ENCODE assay signal across 17 mouse cellular contexts in the genomic region with DNA sequence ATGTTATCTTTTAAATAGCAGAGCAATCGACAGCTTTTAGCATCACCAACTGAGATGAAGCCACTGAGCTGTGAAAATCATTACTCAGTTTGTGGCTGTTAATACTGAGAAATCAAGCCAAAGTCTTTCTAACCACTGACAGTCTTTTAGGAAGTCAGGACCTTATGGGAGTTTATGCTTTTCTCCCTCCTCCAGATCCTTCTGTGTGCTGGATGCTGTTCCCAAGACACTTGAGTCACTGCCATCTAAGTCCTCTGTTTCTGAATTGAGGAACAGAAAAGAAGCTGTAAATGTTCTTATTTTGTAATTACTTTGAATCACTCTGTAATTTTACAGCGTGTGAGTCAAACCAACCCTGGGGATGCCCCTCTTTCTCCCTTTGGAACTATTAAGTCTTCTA.
"Had no signal": no experiment of that assay in that cellular context is flagged by ENCODE, and none has a peak within 500 bp of the region (broad histone marks: within the 10 kb centered on the region; RNA-seq: fewer than 3 reads in every experiment).

No protein-coding gene starts in this region.

- ATAC-seq: liver, embryonic 12.5 days had no signal

- DNase-seq: kidney, postnatal 10 days; kidney, postnatal 36 days; liver; lung, adult 18-20 months; lung, postnatal 10 days; lung, postnatal 4 days; midbrain, embryonic 14.5 days; right cerebral cortex, postnatal 14 days; thymus, adult 2 months; thymus, postnatal 14 days; thymus, postnatal 4 days had no signal

- H3K27ac ChIP-seq: kidney, embryonic 15.5 days; limb, embryonic 10.5 days; limb, embryonic 13.5 days; liver, embryonic 12.5 days; liver, embryonic 15.5 days; lung, embryonic 15.5 days had no signal

- H3K27me3 ChIP-seq: kidney, embryonic 15.5 days; limb, embryonic 13.5 days; liver, embryonic 12.5 days; liver, embryonic 15.5 days; lung, embryonic 15.5 days had no signal

- H3K4me3 ChIP-seq: kidney, embryonic 15.5 days; limb, embryonic 10.5 days; limb, embryonic 13.5 days; liver, embryonic 12.5 days; liver, embryonic 15.5 days; lung, embryonic 15.5 days had no signal

- H3K36me3 ChIP-seq: kidney, embryonic 15.5 days; limb, embryonic 10.5 days; limb, embryonic 13.5 days; liver, embryonic 12.5 days; liver, embryonic 15.5 days; lung, embryonic 15.5 days had no signal

- H3K9me3 ChIP-seq: kidney, embryonic 15.5 days; limb, embryonic 10.5 days; limb, embryonic 13.5 days; liver, embryonic 12.5 days; liver, embryonic 15.5 days; lung, embryonic 15.5 days had no signal

- H3K4me1 ChIP-seq: kidney, embryonic 15.5 days; limb, embryonic 10.5 days; limb, embryonic 13.5 days; liver, embryonic 12.5 days; liver, embryonic 15.5 days; lung, embryonic 15.5 days had no signal
